Mouse (Mus musculus): ENCODE data around the gene Acbd5.

Gene Acbd5

GRCm38 (mm10) chr2:23068894-23069744 is 1.2 kb downstream of the Acbd5 start:
- DNase-seq = peak; percentile 94

GRCm38 (mm10) chr2:23070491-23070890 is 2.5 kb downstream of the Acbd5 start:
- no peak for DNase-seq

DNA sequence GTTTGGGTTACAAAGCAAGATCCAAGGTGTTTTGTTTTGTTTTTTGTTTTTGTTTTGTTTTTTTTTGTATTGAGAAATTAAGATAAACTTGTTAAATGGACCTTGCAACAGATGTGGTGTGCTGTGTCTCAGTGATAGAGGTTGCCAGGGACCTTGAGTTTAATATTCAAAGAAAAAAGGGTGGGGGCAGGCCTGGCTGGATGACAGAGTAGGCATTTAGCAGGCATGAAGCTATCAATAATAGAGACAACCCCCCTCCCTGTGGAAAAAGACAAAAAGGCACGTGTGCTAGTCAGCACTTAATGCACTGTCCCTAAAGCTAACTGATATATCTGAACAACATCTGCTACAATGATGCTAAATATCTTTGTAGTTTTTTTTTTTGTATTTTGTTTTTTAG is 3.4 kb downstream of the Acbd5 start:
- DNase-seq = no peak

DNA sequence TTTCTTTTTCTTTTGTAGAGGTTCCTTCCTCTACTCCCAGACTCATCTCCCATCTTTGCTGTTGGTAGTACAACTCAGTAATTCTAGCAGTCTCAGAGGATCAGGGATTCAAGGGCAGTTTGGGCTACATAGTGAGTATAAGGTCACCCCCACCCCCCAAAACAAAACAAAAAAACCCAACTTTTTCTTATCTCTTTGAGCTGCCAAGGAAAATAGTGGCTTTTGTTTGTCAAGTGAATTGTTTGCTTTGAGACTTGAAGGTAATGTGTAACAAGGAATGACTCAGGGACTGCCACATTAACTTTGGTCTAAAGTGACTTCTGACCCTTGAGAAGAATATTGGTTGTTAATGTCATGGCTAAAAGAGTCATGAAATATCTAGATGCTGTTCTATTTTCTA is 7.9 kb downstream of the Acbd5 start:
- DNase-seq = no peak

DNA sequence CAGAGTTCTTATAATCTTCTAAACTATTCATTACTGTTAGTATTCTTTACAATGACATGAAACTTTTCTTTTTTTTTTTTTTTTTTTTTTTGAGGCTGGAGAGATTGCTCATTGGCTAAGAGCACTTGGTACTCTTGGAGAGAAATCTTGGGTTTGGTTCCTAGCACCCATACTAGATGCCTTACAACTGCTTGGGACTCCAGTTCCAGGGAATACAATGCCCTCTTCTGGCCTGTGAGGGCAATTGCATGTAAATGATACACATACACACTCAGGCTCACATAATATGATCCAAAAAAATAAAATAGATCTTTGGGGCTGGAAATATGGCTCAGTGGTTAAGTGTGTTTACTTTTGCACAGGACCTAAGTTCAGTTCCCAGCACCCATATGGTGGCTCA is 8.8 kb downstream of the Acbd5 start:
- no peak for DNase-seq

GRCm38 (mm10) chr2:23077693-23078092 is 9.7 kb downstream of the Acbd5 start:
- DNase-seq = no peak

GRCm38 (mm10) chr2:23078588-23078987 is 10.6 kb downstream of the Acbd5 start:
- peak in 1 of 2 experiments; percentile 16 for DNase-seq

- DNase-seq = no peak
These were observed 16.6 kb downstream of the Acbd5 start for GRCm38 (mm10) chr2:23084540-23084939.

- peak in 1 of 2 experiments; percentile 28 for DNase-seq
These were observed 24.2 kb downstream of the Acbd5 start for GRCm38 (mm10) chr2:23092216-23092615.

- DNase-seq = no peak
These were observed 29.1 kb downstream of the Acbd5 start for GRCm38 (mm10) chr2:23097028-23097427.

- DNase-seq = no peak
These were observed 34.3 kb downstream of the Acbd5 start for GRCm38 (mm10) chr2:23102266-23102665.

- no peak for DNase-seq
These were observed 51.6 kb downstream of the Acbd5 start for GRCm38 (mm10) chr2:23119573-23119972.

DNA sequence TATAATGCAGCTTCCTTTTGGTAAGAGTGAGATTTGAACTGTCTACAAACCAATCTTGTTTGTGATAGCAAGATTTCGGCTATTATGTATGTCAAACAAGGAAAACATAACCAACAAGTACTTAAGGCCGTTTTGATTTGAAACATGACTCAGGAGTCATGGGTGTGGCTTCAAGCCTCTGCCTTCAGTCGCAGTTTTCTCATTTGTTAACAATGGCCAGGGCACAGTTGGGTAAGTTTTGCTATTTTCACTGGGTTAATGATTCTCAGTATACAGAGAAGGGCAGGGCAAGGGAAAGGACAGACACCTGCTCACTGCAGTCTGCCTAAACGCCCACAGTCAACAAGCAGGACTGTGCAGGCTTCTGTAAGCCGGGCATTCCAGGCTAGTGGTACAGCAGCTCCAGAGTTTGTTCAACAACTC is 87.2 kb downstream of the Acbd5 start:
- peak in 1 of 2 experiments; percentile 38 for DNase-seq

GRCm38 (mm10) chr2:23155777-23156607 is 88.0 kb downstream of the Acbd5 start, which contains the start of the genes Mastl and Yme1l1:
Gene Mastl, minus strand, starts transcription at chr2:23156024.
Gene Yme1l1, plus strand, starts transcription at chr2:23156369.
- DNase-seq = peak; percentile 96 to 98

- DNase-seq = no peak
These were observed 88.7 kb downstream of the Acbd5 start for GRCm38 (mm10) chr2:23156608-23157081.

Data from kidney, adult 8-10 months (tissue).